Mouse (Mus musculus) limb, embryonic 15.5 days (tissue): ENCODE results near the gene Epb41l1. TPM values are rescaled to one million over a fixed set of nuclear protein-coding genes. Genes with fewer than 3 reads are reported as not detected.

Source experiments
- ATAC-seq: fragments of 200-750 bp; cut with Nextera tagmentation; 2 replicates; pipeline ENCODE4 v1.8.0; 2017; ENCODE audit warnings: low read depth, moderate TSS enrichment; ENCODE audit not compliant: insufficient number of reproducible peaks, low FRiP score, low TSS enrichment
- H3K27ac ChIP-seq: fragments of 300-500 bp; sonication (generic); 2 replicates; pipeline ENCODE4 v1.5.1; 2015; ENCODE audit warnings: moderate library complexity, mild to moderate bottlenecking, inconsistent platforms
- H3K27me3 ChIP-seq: fragments of 300-500 bp; sonication (generic); 2 replicates; pipeline ENCODE4 v1.6.1; 2015; ENCODE audit warnings: inconsistent platforms
- H3K36me3 ChIP-seq: fragments of 300-500 bp; sonication (generic); 2 replicates; pipeline ENCODE4 v1.6.1; 2015; ENCODE audit warnings: inconsistent platforms
- H3K4me1 ChIP-seq: fragments of 300-500 bp; sonication (generic); 2 replicates; pipeline ENCODE4 v1.6.1; 2015; ENCODE audit warnings: inconsistent platforms
- H3K4me2 ChIP-seq: fragments of 300-500 bp; sonication (generic); 2 replicates; pipeline ENCODE4 v1.6.1; 2015; ENCODE audit warnings: mild to moderate bottlenecking, inconsistent platforms
- H3K4me3 ChIP-seq: fragments of 300-500 bp; sonication (generic); 2 replicates; pipeline ENCODE4 v1.5.1; 2015; ENCODE audit warnings: mild to moderate bottlenecking, inconsistent platforms
- H3K9ac ChIP-seq: fragments of 300-500 bp; sonication (generic); 2 replicates; pipeline ENCODE4 v1.6.1; 2015; ENCODE audit warnings: inconsistent platforms
- H3K9me3 ChIP-seq: fragments of 300-500 bp; sonication (generic); 2 replicates; pipeline ENCODE4 v1.6.1; 2016; ENCODE audit warnings: inconsistent platforms
- WGBS: fragments of 180-500 bp; shearing (Covaris S2); methylation state at CpG from one replicate; pipeline ENCODE4 v1.1.7; 2015; 5-methylcytosine and 5-hydroxymethylcytosine counted together
- polyA plus RNA-seq: library from polyadenylated mRNA; unstranded; fragments of >200 nt; fragmentation: Nextera tagmentation; extraction: Ambion mirVana; gene quantifications from 2 replicates; pipeline ENCODE4 v1.2.1, GENCODE M21; 2015

Gene Epb41l1
- polyA plus RNA-seq, 1 experiment from 2014 or later: 3.1 TPM

DNA sequence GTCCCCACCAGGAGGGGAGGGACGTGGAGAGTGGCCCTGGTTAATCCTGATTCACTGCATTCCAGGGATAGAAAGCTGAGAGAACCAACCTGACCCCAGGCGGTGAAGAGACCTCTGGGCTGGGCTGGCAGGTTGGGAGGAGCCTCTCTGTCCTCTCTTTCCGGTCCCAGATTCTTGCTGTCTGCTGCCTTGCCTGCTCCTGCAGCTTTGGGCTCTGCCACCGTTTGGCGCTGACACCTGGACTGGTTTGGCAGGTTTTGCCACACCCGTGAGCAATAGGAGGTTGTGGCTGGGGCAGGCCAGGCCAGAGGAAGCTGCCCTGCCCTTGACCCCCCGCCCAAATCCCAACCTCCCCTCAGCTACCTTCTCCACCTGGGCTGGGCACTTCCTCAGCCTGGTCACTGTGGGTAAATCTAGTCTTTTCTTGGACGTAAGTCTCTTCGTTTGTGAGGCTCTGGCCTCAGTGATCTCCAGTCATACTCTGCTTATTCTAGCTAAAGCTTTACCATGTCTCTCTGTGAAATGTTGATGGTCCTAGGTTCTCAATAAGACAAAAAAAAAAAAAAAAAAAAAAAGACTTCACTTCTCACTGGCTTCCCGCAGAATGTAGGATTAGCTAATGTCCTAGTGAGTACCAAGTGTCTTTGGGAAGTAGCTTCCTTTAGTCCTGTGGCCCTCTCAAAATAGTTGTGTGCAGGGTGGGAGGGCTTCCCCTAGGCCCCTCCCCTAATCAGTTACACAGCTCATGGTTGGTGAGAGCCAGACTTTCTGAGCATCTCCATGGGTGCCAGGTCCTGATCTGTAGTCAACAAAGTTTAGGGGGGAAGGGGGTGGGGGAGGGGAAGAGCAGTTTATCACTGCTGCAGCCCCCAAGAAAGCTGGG lies 26.9 kb downstream of the Epb41l1 start:
- no peak overlapping the region for H3K4me3 ChIP-seq
- peaks cover 15% of the 10 kb centered on the region for H3K4me1 ChIP-seq
- peak overlapping the region; percentile 67 for H3K27ac ChIP-seq
- no peaks in the 10 kb centered on the region for H3K27me3 ChIP-seq
- no peaks in the 10 kb centered on the region for H3K36me3 ChIP-seq
- no peak overlapping the region for H3K4me2 ChIP-seq
- WGBS: 11% methylated on average over 10 of the region's 10 CpGs
- no peaks in the 10 kb centered on the region for H3K9me3 ChIP-seq
- H3K9ac ChIP-seq: no peak overlapping the region
- ATAC-seq: 0 out of 2 replicates have a peak, but pooled peaks have one; percentile 44

DNA sequence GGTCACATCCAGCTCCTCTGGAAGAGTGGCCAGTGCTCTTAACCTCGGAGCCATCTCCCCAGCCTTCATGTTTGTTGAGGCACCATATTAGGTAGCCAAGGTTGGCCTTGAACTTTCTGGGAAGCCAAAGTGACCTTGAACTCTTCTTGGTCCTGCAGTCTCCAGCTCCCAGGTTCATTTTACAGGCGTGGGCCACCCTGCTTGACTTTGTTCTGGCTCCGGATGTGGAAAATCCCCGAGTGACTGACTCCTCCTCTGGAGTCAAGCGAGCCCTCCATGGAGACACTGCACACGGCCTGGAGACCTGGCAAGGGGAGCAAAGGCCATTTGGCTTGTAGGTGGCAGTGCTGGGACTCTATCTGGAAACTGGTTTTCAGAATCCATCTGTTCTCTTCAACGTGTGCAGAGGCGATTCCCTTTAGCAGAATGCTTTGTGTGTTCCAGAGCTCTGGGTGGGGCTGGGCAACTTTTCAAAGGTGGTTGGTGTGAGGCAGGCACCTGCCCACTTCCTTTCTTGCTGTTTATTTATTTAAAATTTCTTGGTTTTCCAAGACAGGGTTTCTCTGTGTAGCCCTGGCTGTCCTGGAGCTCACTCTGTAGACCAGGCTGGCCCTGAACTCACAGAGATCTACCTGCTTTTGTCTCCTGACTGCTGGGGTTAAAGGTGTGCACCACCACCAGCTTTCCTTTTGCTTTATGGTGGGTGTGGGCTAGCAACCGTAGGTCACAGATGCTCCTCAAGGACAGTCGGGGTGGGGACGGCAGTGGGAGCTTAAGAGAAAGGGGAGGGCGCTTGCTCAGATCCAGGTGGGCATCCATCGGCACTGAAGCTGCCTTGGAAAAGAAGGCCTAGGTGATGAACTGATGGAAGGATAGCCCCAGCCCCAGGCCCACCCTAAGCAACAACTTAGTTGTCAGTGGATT lies 30.8 kb downstream of the Epb41l1 start:
- no peak overlapping the region for H3K9ac ChIP-seq
- H3K36me3 ChIP-seq: no peaks in the 10 kb centered on the region
- 73% methylated on average over 13 of the region's 13 CpGs for WGBS
- H3K27ac ChIP-seq: no peak overlapping the region
- H3K27me3 ChIP-seq: no peaks in the 10 kb centered on the region
- H3K4me3 ChIP-seq: no peak overlapping the region
- H3K9me3 ChIP-seq: no peaks in the 10 kb centered on the region
- H3K4me2 ChIP-seq: no peak overlapping the region
- H3K4me1 ChIP-seq: peaks cover 11% of the 10 kb centered on the region
- ATAC-seq: no peak

- Histone ChIP-seq H3K9ac (no peak overlapping the region), H3K4me1 (peaks cover 8% of the 10 kb centered on the region), H3K4me2 (no peak overlapping the region), H3K36me3 (no peaks in the 10 kb centered on the region), H3K4me3 (no peak overlapping the region), H3K27ac (no peak overlapping the region), H3K9me3 (no peaks in the 10 kb centered on the region), H3K27me3 (no peaks in the 10 kb centered on the region)
- 80% methylated on average over 7 of the region's 7 CpGs for WGBS
- no peak for ATAC-seq
Measured at GRCm38 (mm10) chr2:156452149-156452536, 31.4 kb downstream of the Epb41l1 start.

DNA sequence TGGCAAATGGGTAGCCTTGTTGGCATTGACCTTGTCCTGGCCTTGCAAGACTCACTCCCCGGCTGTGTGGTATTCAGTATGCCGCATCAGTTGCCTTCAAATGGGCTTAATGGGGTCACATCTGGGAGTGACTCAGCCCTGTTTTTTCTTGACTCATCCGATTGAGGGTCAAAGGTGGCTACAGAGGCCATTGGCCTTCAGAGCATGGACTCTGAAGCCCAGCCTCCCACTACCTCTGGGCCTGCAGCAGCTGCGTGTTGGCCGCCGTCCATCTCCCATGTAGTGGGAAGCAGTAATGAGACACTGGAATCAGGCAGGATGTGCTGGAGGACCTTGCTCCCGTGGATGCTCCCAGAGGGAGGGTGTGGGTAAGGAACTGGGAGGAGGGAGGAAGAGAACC lies 33.1 kb downstream of the Epb41l1 start:
- H3K27me3 ChIP-seq: no peaks in the 10 kb centered on the region
- ATAC-seq: no peak
- H3K4me3 ChIP-seq: no peak overlapping the region
- no peak overlapping the region for H3K9ac ChIP-seq
- peaks cover 8% of the 10 kb centered on the region for H3K4me1 ChIP-seq
- no peak overlapping the region for H3K27ac ChIP-seq
- 69% methylated on average over 7 of the region's 7 CpGs for WGBS
- no peaks in the 10 kb centered on the region for H3K36me3 ChIP-seq
- no peak overlapping the region for H3K4me2 ChIP-seq
- no peaks in the 10 kb centered on the region for H3K9me3 ChIP-seq

DNA sequence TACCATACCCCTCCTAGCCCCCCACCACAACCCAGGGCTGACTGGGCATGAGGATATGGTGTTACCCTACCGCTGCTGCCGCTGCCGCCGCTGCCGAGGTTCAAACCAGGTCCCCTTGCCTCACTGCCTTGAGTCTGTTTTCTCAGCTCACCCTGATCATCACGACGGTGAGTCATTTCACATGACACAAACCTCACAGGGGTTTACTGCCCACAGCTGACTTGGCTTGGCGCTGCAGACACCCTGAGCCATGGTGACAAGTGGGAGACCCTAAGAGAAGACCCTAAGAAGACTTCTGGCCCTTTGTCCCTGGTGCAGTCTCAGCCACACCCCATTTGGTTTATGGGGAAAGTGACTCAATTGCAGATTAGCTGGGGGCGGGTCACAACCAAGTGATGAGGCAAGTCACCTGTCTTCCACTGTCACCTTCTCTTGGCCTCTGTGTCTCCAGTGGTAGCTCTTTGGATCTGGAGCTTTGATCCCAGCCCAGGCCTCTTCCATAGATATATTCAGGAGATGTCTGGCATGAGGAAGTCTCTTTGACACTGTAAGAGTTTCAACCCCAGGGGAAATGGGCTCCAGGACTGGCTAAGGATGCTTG lies 34.9 kb downstream of the Epb41l1 start:
- Histone ChIP-seq H3K9me3 (no peaks in the 10 kb centered on the region), H3K27ac (no peak overlapping the region), H3K9ac (no peak overlapping the region), H3K4me2 (no peak overlapping the region), H3K4me1 (peaks cover 14% of the 10 kb centered on the region), H3K36me3 (no peaks in the 10 kb centered on the region), H3K4me3 (no peak overlapping the region), H3K27me3 (no peaks in the 10 kb centered on the region)
- WGBS: 83% methylated on average over 9 of the region's 9 CpGs
- ATAC-seq: no peak

DNA sequence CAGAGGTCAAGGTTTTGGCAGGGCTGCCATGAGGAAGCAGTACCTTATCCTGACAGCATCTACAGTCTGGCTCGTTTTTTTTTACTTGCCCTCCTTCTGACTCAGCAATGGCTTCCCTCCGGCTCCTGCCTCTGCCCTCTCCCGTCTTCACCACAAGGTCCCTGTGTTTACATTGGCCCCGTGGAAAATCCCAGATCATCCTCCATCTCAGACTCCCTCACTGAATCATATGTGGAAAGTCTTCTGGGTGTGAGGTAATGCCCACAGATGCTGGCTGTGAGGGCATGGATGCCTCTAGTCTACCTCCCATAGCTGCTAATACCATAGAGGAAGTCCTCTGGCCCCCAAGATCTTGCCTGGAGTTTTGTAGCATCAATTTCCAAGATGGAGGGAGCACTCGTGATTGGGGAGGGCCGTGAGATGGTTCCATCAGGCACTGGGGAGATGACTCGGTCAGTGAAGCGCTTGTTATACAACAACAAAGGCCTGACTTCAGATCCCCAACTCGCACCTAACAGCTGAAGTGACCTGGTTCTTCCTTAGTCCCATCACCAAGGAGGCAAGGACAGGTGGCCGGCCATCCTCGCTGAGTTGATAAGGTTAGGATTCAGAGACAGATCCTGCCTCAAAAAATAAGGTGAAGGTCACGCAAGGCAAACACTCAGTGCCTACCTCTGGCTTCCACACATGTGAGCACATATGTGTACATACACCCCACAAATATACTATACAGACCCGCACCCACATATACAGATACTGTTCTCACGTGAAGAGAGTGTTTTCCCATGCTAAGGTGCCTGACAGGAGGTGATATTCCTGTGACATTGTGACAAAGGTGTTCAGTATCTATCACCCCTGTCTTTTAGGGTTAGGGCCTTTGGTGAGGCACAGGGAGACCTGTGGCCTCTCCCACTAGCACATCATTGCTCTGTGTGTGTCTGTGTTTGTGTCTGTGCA lies 36.0 kb downstream of the Epb41l1 start:
- H3K4me3 ChIP-seq: no peak overlapping the region
- no peak overlapping the region for H3K9ac ChIP-seq
- ATAC-seq: no peak
- H3K27me3 ChIP-seq: no peaks in the 10 kb centered on the region
- no peak overlapping the region for H3K4me2 ChIP-seq
- 71% methylated on average over 14 of the region's 14 CpGs for WGBS
- no peaks in the 10 kb centered on the region for H3K36me3 ChIP-seq
- H3K4me1 ChIP-seq: peaks cover 20% of the 10 kb centered on the region
- peak overlapping the region; percentile 17; the same call in 1 of the 2 replicates for H3K27ac ChIP-seq
- no peaks in the 10 kb centered on the region for H3K9me3 ChIP-seq

GRCm38 (mm10) chr2:156457343-156457717 lies 36.6 kb downstream of the Epb41l1 start:
- 38% methylated on average over 4 of the region's 4 CpGs for WGBS
- H3K4me2 ChIP-seq: no peak overlapping the region
- H3K27me3 ChIP-seq: no peaks in the 10 kb centered on the region
- peak overlapping the region; percentile 17; the same call in 1 of the 2 replicates for H3K27ac ChIP-seq
- H3K4me3 ChIP-seq: no peak overlapping the region
- no peaks in the 10 kb centered on the region for H3K9me3 ChIP-seq
- no peak for ATAC-seq
- H3K36me3 ChIP-seq: no peaks in the 10 kb centered on the region
- no peak overlapping the region for H3K9ac ChIP-seq
- H3K4me1 ChIP-seq: peaks cover 24% of the 10 kb centered on the region

DNA sequence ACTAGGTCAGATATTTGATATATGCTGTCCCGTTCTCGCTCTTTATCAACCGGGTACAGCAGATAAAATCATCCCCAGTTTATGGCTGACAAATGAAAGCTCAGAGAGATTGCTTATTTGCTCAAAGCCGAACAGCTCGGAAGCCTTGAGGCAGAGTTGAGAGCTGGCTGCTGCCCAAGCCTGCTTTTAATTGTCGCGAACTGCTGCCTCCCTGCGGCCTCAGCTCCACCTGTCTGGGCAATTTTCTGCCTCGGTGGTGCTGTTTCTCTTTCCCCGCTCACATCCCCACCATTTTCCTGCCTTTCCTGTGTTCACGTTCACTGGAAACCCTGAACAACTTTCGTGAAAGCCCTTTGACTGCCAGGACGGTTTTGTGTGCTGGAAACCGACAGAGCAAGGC lies 39.8 kb downstream of the Epb41l1 start:
- Histone ChIP-seq H3K27ac (no peak overlapping the region), H3K4me2 (peak overlapping the region; percentile 17; the same call in 1 of the 2 replicates), H3K4me3 (no peak overlapping the region), H3K4me1 (peaks cover 33% of the 10 kb centered on the region), H3K27me3 (no peaks in the 10 kb centered on the region), H3K9me3 (no peaks in the 10 kb centered on the region), H3K36me3 (no peaks in the 10 kb centered on the region), H3K9ac (no peak overlapping the region)
- ATAC-seq: no peak
- WGBS: 11% methylated on average over 14 of the region's 14 CpGs

GRCm38 (mm10) chr2:156462154-156463029 lies 41.7 kb downstream of the Epb41l1 start:
- no peak overlapping the region for H3K9ac ChIP-seq
- ATAC-seq: no peak
- no peaks in the 10 kb centered on the region for H3K9me3 ChIP-seq
- no peaks in the 10 kb centered on the region for H3K36me3 ChIP-seq
- peaks cover 28% of the 10 kb centered on the region for H3K4me1 ChIP-seq
- no peak overlapping the region for H3K4me2 ChIP-seq
- no peak overlapping the region for H3K27ac ChIP-seq
- no peak overlapping the region for H3K4me3 ChIP-seq
- no peaks in the 10 kb centered on the region for H3K27me3 ChIP-seq
- WGBS: 54% methylated on average over 14 of the region's 14 CpGs

GRCm38 (mm10) chr2:156464416-156464815 lies 43.7 kb downstream of the Epb41l1 start:
- peaks cover 32% of the 10 kb centered on the region for H3K4me1 ChIP-seq
- no peak for ATAC-seq
- H3K4me3 ChIP-seq: no peak overlapping the region
- H3K27ac ChIP-seq: no peak overlapping the region
- WGBS: 78% methylated on average over 4 of the region's 4 CpGs
- H3K36me3 ChIP-seq: no peaks in the 10 kb centered on the region
- H3K4me2 ChIP-seq: no peak overlapping the region
- H3K9me3 ChIP-seq: no peaks in the 10 kb centered on the region
- H3K9ac ChIP-seq: no peak overlapping the region
- H3K27me3 ChIP-seq: no peaks in the 10 kb centered on the region; the same call in 1 of the 2 replicates
